Mouse (Mus musculus) mature B cell (primary cell): ENCODE measurements around the gene Fgfr2.

Source experiments
- in situ Hi-C: fragments of 300-500 bp; cut with MboI; formaldehyde crosslinking; loops from 2 replicates; pipeline ENCODE4 v1.14.3; 2019

Gene Fgfr2

GRCm38 (mm10) chr7:130732908-130733307 lies 2390.2 kb downstream of the Fgfr2 start:
- in situ Hi-C loops = no loop called here

GRCm38 (mm10) chr7:130731792-130732191 lies 2391.4 kb downstream of the Fgfr2 start:
- in situ Hi-C loops = no loop called here

GRCm38 (mm10) chr7:130727560-130727959 lies 2395.6 kb downstream of the Fgfr2 start:
- in situ Hi-C loops = no loop called here

GRCm38 (mm10) chr7:130726724-130727422 lies 2396.3 kb downstream of the Fgfr2 start:
- in situ Hi-C loops = no loop called here

GRCm38 (mm10) chr7:130726185-130726584 lies 2397.0 kb downstream of the Fgfr2 start:
- in situ Hi-C loops = no loop called here

- in situ Hi-C loops = no loop called here
These were observed 2402.4 kb downstream of the Fgfr2 start for GRCm38 (mm10) chr7:130720646-130721335.

GRCm38 (mm10) chr7:130719931-130720598 lies 2403.1 kb downstream of the Fgfr2 start:
- in situ Hi-C loops = no loop called here

- in situ Hi-C loops = no loop called here
These were observed 2406.2 kb downstream of the Fgfr2 start for GRCm38 (mm10) chr7:130716989-130717388.

- in situ Hi-C loops = no loop called here
These were observed 2406.8 kb downstream of the Fgfr2 start for GRCm38 (mm10) chr7:130716341-130716740.

- in situ Hi-C loops = no loop called here
These were observed 2407.7 kb downstream of the Fgfr2 start for GRCm38 (mm10) chr7:130715467-130715866.

- in situ Hi-C loops = no loop called here
These were observed 2409.8 kb downstream of the Fgfr2 start for GRCm38 (mm10) chr7:130713319-130713718.

GRCm38 (mm10) chr7:130711851-130712250 lies 2411.3 kb downstream of the Fgfr2 start:
- in situ Hi-C loops = no loop called here

GRCm38 (mm10) chr7:130709372-130710274 lies 2413.5 kb downstream of the Fgfr2 start:
- in situ Hi-C loops = no loop called here

- in situ Hi-C loops = no loop called here
These were observed 2414.2 kb downstream of the Fgfr2 start for GRCm38 (mm10) chr7:130708940-130709339.

- in situ Hi-C loops = no loop called here
These were observed 2417.9 kb downstream of the Fgfr2 start for GRCm38 (mm10) chr7:130705230-130705629.

- in situ Hi-C loops = no loop called here
These were observed 2421.8 kb downstream of the Fgfr2 start for GRCm38 (mm10) chr7:130701336-130701735.

GRCm38 (mm10) chr7:130698480-130698879 lies 2424.7 kb downstream of the Fgfr2 start:
- in situ Hi-C loops = no loop called here

GRCm38 (mm10) chr7:130696347-130697234 lies 2426.6 kb downstream of the Fgfr2 start:
- in situ Hi-C loops = no loop called here

- in situ Hi-C loops = no loop called here
These were observed 2427.3 kb downstream of the Fgfr2 start for GRCm38 (mm10) chr7:130695669-130696338.

- in situ Hi-C loops = no loop called here
These were observed 2429.4 kb downstream of the Fgfr2 start for GRCm38 (mm10) chr7:130693800-130694193.
